Mouse (Mus musculus) lung, embryonic 16.5 days (tissue): Measurements from ENCODE around the gene S100pbp. TPM values are rescaled to one million over a fixed set of nuclear protein-coding genes. Genes with fewer than 3 reads are reported as not detected.
"Not testable (repeated sequence)": the region's sequence is repeated elsewhere in the genome, so short reads cannot be mapped to it uniquely, and the experiment has no call there.

Experiments used
- ATAC-seq: fragments of 200-750 bp; cut with Nextera tagmentation; 2 replicates; pipeline ENCODE4 v1.8.0; 2017; ENCODE audit warnings: low read depth, mild to moderate bottlenecking, moderate library complexity
- H3K27ac ChIP-seq: fragments of 300-500 bp; sonication (generic); 2 replicates; pipeline ENCODE4 v1.5.1; 2014; ENCODE audit warnings: mild to moderate bottlenecking, control low read depth, low read length
- H3K27me3 ChIP-seq: fragments of 300-500 bp; sonication (generic); 2 replicates; pipeline ENCODE4 v1.6.1; 2014; ENCODE audit warnings: low read depth, low read length, mixed read lengths; ENCODE audit not compliant: control insufficient read depth, insufficient read depth
- H3K36me3 ChIP-seq: fragments of 300-500 bp; sonication (generic); 2 replicates; pipeline ENCODE4 v1.6.1; 2014; ENCODE audit warnings: low read length; ENCODE audit not compliant: control insufficient read depth, insufficient read depth
- H3K4me1 ChIP-seq: fragments of 300-500 bp; sonication (generic); replicated peaks from 2 replicates; pipeline ENCODE4 v1.6.1; 2014; ENCODE audit warnings: low read length, mixed read lengths; ENCODE audit not compliant: control insufficient read depth, insufficient read depth
- H3K4me2 ChIP-seq: fragments of 300-500 bp; sonication (generic); 2 replicates; pipeline ENCODE4 v1.6.1; 2014; ENCODE audit warnings: low read depth, low read length, control low read depth
- H3K4me3 ChIP-seq: fragments of 300-500 bp; sonication (generic); 2 replicates; pipeline ENCODE4 v1.5.1; 2014; ENCODE audit warnings: mild to moderate bottlenecking, low read length, control low read depth
- H3K9ac ChIP-seq: fragments of 300-500 bp; sonication (generic); 2 replicates; pipeline ENCODE4 v1.6.1; 2014; ENCODE audit warnings: low read length, control low read depth
- H3K9me3 ChIP-seq: fragments of 300-500 bp; sonication (generic); 2 replicates; pipeline ENCODE4 v1.6.1; 2016; ENCODE audit warnings: low read length; ENCODE audit not compliant: control insufficient read depth
- WGBS: fragments of 180-500 bp; shearing (Covaris S2); extraction: QIAGEN DNeasy Blood & Tissue Kit; methylation state at CpG from one replicate; pipeline ENCODE4 v1.1.7; 2014; 5-methylcytosine and 5-hydroxymethylcytosine counted together
- polyA plus RNA-seq: library from polyadenylated mRNA; unstranded; fragments of >200 nt; fragmentation: Nextera tagmentation; extraction: Ambion mirVana; gene quantifications from 2 replicates; pipeline ENCODE4 v1.2.1, GENCODE M21; 2015

Gene S100pbp
- polyA plus RNA-seq, 1 experiment from 2014 or later = 15.8 TPM

- no peak for ATAC-seq
- no peaks in the 10 kb centered on the region for H3K9me3 ChIP-seq
- H3K27me3 ChIP-seq = peaks cover 2% of the 10 kb centered on the region; the same call in 1 of the 2 replicates
- WGBS = 75% methylated on average over 31 of the region's 31 CpGs
- H3K36me3 ChIP-seq = peaks cover 26% of the 10 kb centered on the region
- no peak overlapping the region for H3K9ac ChIP-seq
- no peak overlapping the region for H3K4me2 ChIP-seq
- peaks cover 12% of the 10 kb centered on the region for H3K4me1 ChIP-seq
- H3K27ac ChIP-seq = no peak overlapping the region
- no peak overlapping the region for H3K4me3 ChIP-seq
Observed at GRCm38 (mm10) chr4:129222019-129222925, 32.7 kb upstream of the S100pbp start.

- H3K4me2 ChIP-seq = no peak overlapping the region
- peaks cover 26% of the 10 kb centered on the region for H3K36me3 ChIP-seq
- peaks cover 2% of the 10 kb centered on the region; the same call in 1 of the 2 replicates for H3K27me3 ChIP-seq
- H3K27ac ChIP-seq = no peak overlapping the region
- H3K4me1 ChIP-seq = peaks cover 5% of the 10 kb centered on the region
- H3K9me3 ChIP-seq = no peaks in the 10 kb centered on the region
- ATAC-seq = no peak
- no peak overlapping the region for H3K4me3 ChIP-seq
- WGBS = 67% methylated on average over 23 of the region's 23 CpGs
- no peak overlapping the region for H3K9ac ChIP-seq
Observed at GRCm38 (mm10) chr4:129221097-129222010, 31.8 kb upstream of the S100pbp start.

- Histone ChIP-seq H3K4me3 (no peak overlapping the region), H3K4me1 (no peaks in the 10 kb centered on the region; the same call in 1 of the 2 replicates), H3K27me3 (peaks cover 2% of the 10 kb centered on the region; the same call in 1 of the 2 replicates), H3K9me3 (no peaks in the 10 kb centered on the region), H3K9ac (no peak overlapping the region), H3K4me2 (no peak overlapping the region), H3K27ac (no peak overlapping the region), H3K36me3 (peaks cover 26% of the 10 kb centered on the region)
- no peak for ATAC-seq
- WGBS = 44% methylated on average over 7 of the region's 7 CpGs
Observed at GRCm38 (mm10) chr4:129220376-129221089, 31.0 kb upstream of the S100pbp start.

- WGBS = 83% methylated on average over 10 of the region's 10 CpGs
- no peaks in the 10 kb centered on the region; the same call in 1 of the 2 replicates for H3K4me1 ChIP-seq
- no peak overlapping the region for H3K4me3 ChIP-seq
- ATAC-seq = no peak
- peaks cover 33% of the 10 kb centered on the region for H3K36me3 ChIP-seq
- no peaks in the 10 kb centered on the region for H3K9me3 ChIP-seq
- no peaks in the 10 kb centered on the region; the same call in 1 of the 2 replicates for H3K27me3 ChIP-seq
- H3K27ac ChIP-seq = no peak overlapping the region
- no peak overlapping the region for H3K4me2 ChIP-seq
- H3K9ac ChIP-seq = no peak overlapping the region
Observed at GRCm38 (mm10) chr4:129219198-129219597, 29.7 kb upstream of the S100pbp start.

GRCm38 (mm10) chr4:129218569-129219175 lies 29.1 kb upstream of the S100pbp start:
- 84% methylated on average over 7 of the region's 7 CpGs for WGBS
- H3K36me3 ChIP-seq = peaks cover 34% of the 10 kb centered on the region
- no peak overlapping the region for H3K4me3 ChIP-seq
- H3K9me3 ChIP-seq = no peaks in the 10 kb centered on the region
- H3K27me3 ChIP-seq = no peaks in the 10 kb centered on the region; the same call in 1 of the 2 replicates
- H3K4me2 ChIP-seq = no peak overlapping the region
- no peak overlapping the region for H3K27ac ChIP-seq
- H3K4me1 ChIP-seq = no peaks in the 10 kb centered on the region; the same call in 1 of the 2 replicates
- no peak for ATAC-seq
- H3K9ac ChIP-seq = no peak overlapping the region

- 67% methylated on average over 3 of the region's 3 CpGs for WGBS
- not testable (repeated sequence) for H3K9me3 ChIP-seq
Observed at GRCm38 (mm10) chr4:129212486-129212885, 23.0 kb upstream of the S100pbp start.

GRCm38 (mm10) chr4:129211461-129211860 lies 21.9 kb upstream of the S100pbp start:
- H3K9ac ChIP-seq = no peak overlapping the region
- 68% methylated on average over 4 of the region's 4 CpGs for WGBS
- H3K9me3 ChIP-seq = no peaks in the 10 kb centered on the region
- no peaks in the 10 kb centered on the region for H3K4me1 ChIP-seq
- no peak for ATAC-seq
- no peak overlapping the region for H3K4me3 ChIP-seq
- H3K36me3 ChIP-seq = peaks cover 54% of the 10 kb centered on the region
- H3K4me2 ChIP-seq = no peak overlapping the region
- no peaks in the 10 kb centered on the region for H3K27me3 ChIP-seq
- no peak overlapping the region for H3K27ac ChIP-seq

More at GRCm38 (mm10) chr4:129212486-129212885, 23.0 kb upstream of the S100pbp start:
- not testable (repeated sequence) for H3K27ac ChIP-seq, H3K4me2 ChIP-seq, H3K27me3 ChIP-seq, ATAC-seq, H3K4me1 ChIP-seq, H3K4me3 ChIP-seq, H3K9ac ChIP-seq
- H3K36me3 ChIP-seq = peaks cover 47% of the 10 kb centered on the region

GRCm38 (mm10) chr4:129209504-129209903 lies 20.0 kb upstream of the S100pbp start:
- WGBS = 45% methylated on average over 7 of the region's 7 CpGs
- no peaks in the 10 kb centered on the region for H3K4me1 ChIP-seq
- H3K9ac ChIP-seq = no peak overlapping the region
- H3K27me3 ChIP-seq = no peaks in the 10 kb centered on the region
- H3K4me2 ChIP-seq = no peak overlapping the region
- no peak for ATAC-seq
- no peak overlapping the region for H3K27ac ChIP-seq
- no peak overlapping the region for H3K4me3 ChIP-seq
- peaks cover 60% of the 10 kb centered on the region for H3K36me3 ChIP-seq
- no peaks in the 10 kb centered on the region for H3K9me3 ChIP-seq
